Mouse (Mus musculus) T-cell, adult 2 months (primary cell): ENCODE measurements around the gene Micu1.
"Not testable (repeated sequence)": the region's sequence is repeated elsewhere in the genome, so short reads cannot be mapped to it uniquely, and the experiment has no call there.

ENCODE experiments used
- DNase-seq: peaks from one replicate; pipeline ENCODE4 v3.0.0; 2022; ENCODE audit warnings: low spot score

Gene Micu1

GRCm38 (mm10) chr10:59702207-59703032 is at the start of gene Micu1:
Gene Micu1 (plus strand): TSS chr10:59702477.
- DNase-seq = peak; percentile 92

- DNase-seq = no peak
Measured at GRCm38 (mm10) chr10:59656799-59657198, 45.5 kb upstream of the Micu1 start.

GRCm38 (mm10) chr10:59664765-59665164 is 37.5 kb upstream of the Micu1 start:
- no peak for DNase-seq

- no peak for DNase-seq
Measured at GRCm38 (mm10) chr10:59665503-59666291, 36.6 kb upstream of the Micu1 start.

GRCm38 (mm10) chr10:59667377-59667776 is 34.9 kb upstream of the Micu1 start:
- DNase-seq = no peak

- no peak for DNase-seq
Measured at GRCm38 (mm10) chr10:59668491-59668890, 33.8 kb upstream of the Micu1 start.

- DNase-seq = no peak
Measured at GRCm38 (mm10) chr10:59677836-59678235, 24.4 kb upstream of the Micu1 start.

- no peak for DNase-seq
Measured at GRCm38 (mm10) chr10:59679189-59679588, 23.1 kb upstream of the Micu1 start.

- not testable (repeated sequence) for DNase-seq
Measured at GRCm38 (mm10) chr10:59685586-59685985, 16.7 kb upstream of the Micu1 start.

- no peak for DNase-seq
Measured at GRCm38 (mm10) chr10:59687126-59687525, 15.2 kb upstream of the Micu1 start.

- DNase-seq = no peak
Measured at GRCm38 (mm10) chr10:59689836-59690235, 12.4 kb upstream of the Micu1 start.

GRCm38 (mm10) chr10:59692441-59692840 is 9.8 kb upstream of the Micu1 start:
- DNase-seq = peak; percentile 10

GRCm38 (mm10) chr10:59694104-59694503 is 8.2 kb upstream of the Micu1 start:
- no peak for DNase-seq

GRCm38 (mm10) chr10:59699516-59699915 is 2.8 kb upstream of the Micu1 start:
- no peak for DNase-seq

- DNase-seq = peak; percentile 1
Measured at GRCm38 (mm10) chr10:59701805-59702204, 472 bp upstream of the Micu1 start.

- DNase-seq = no peak
Measured at GRCm38 (mm10) chr10:59703060-59703760, 933 bp downstream of the Micu1 start.

GRCm38 (mm10) chr10:59706991-59707546 is 4.8 kb downstream of the Micu1 start:
- DNase-seq = no peak

GRCm38 (mm10) chr10:59707595-59707994 is 5.3 kb downstream of the Micu1 start:
- DNase-seq = no peak

GRCm38 (mm10) chr10:59709281-59709680 is 7.0 kb downstream of the Micu1 start:
- DNase-seq = no peak

GRCm38 (mm10) chr10:59710246-59710645 is 8.0 kb downstream of the Micu1 start:
- DNase-seq = peak; percentile 68

- DNase-seq = no peak
Measured at GRCm38 (mm10) chr10:59712062-59712461, 9.8 kb downstream of the Micu1 start.

- no peak for DNase-seq
Measured at GRCm38 (mm10) chr10:59720017-59720416, 17.7 kb downstream of the Micu1 start.
